Mouse (Mus musculus) E14TG2a.4 (cell line): ENCODE data around the gene Pde4dip.

Source experiments
- H3K27me3 ChIP-seq: 2 replicates; pipeline ENCODE4 v1.6.1; 2014; ENCODE audit warnings: low read length, control low read depth; ENCODE audit not compliant: insufficient read depth
- H3K36me3 ChIP-seq: 2 replicates; pipeline ENCODE4 v1.6.1; 2014; ENCODE audit warnings: low read length, control low read depth; ENCODE audit not compliant: insufficient read depth
- H3K4me1 ChIP-seq: replicated peaks from 2 replicates; pipeline ENCODE4 v1.6.1; 2014; ENCODE audit warnings: low read depth, low read length, control low read depth
- H3K4me3 ChIP-seq: replicated peaks from 2 replicates; pipeline ENCODE4 v1.5.1; 2014; ENCODE audit warnings: mild to moderate bottlenecking, low read length
- H3K9me3 ChIP-seq: 2 replicates; pipeline ENCODE4 v1.6.1; 2014; ENCODE audit warnings: low read length, control low read depth
- CTCF ChIP-seq: conservative IDR thresholded peaks from 2 replicates; pipeline ENCODE4 v1.5.1; 2014; ENCODE audit warnings: low read length
- NANOG ChIP-seq: IDR thresholded peaks from 2 replicates; pipeline ENCODE4 v1.6.1; 2014; ENCODE audit warnings: borderline replicate concordance, low read length, mixed read lengths
- POU5F1 ChIP-seq: IDR thresholded peaks from 2 replicates; pipeline ENCODE4 v1.6.1; 2014; ENCODE audit warnings: low read length, borderline replicate concordance

Gene Pde4dip

GRCm38 (mm10) chr3:97790150-97790549 is 98.4 kb downstream of the Pde4dip start:
- no peak for TF ChIP-seq CTCF
- no peak for TF ChIP-seq NANOG
- no peak for TF ChIP-seq POU5F1
- Histone ChIP-seq H3K4me1 (no peaks in the 10 kb centered on the region), H3K4me3 (no peak overlapping the region), H3K27me3 (peaks cover 9% of the 10 kb centered on the region; the same call in 1 of the 2 replicates), H3K36me3 (no peaks in the 10 kb centered on the region), H3K9me3 (no peaks in the 10 kb centered on the region)

- H3K36me3 ChIP-seq = no peaks in the 10 kb centered on the region
- H3K9me3 ChIP-seq = no peaks in the 10 kb centered on the region
- TF ChIP-seq CTCF (no peak), POU5F1 (no peak), NANOG (no peak)
- H3K27me3 ChIP-seq = peaks cover 9% of the 10 kb centered on the region; the same call in 1 of the 2 replicates
- no peak overlapping the region for H3K4me3 ChIP-seq
- H3K4me1 ChIP-seq = no peaks in the 10 kb centered on the region
Observed at GRCm38 (mm10) chr3:97789317-97789716, 99.2 kb downstream of the Pde4dip start.

GRCm38 (mm10) chr3:97776195-97776594 is 112.3 kb downstream of the Pde4dip start:
- H3K27me3 ChIP-seq = peaks cover under 1% of the 10 kb centered on the region
- TF ChIP-seq POU5F1 = no peak
- no peak for TF ChIP-seq NANOG
- no peak for TF ChIP-seq CTCF
- peaks cover 7% of the 10 kb centered on the region for H3K4me1 ChIP-seq

GRCm38 (mm10) chr3:97775742-97776141 is 112.8 kb downstream of the Pde4dip start:
- Histone ChIP-seq H3K36me3 (no peaks in the 10 kb centered on the region), H3K4me1 (peaks cover 7% of the 10 kb centered on the region), H3K4me3 (no peak overlapping the region), H3K9me3 (no peaks in the 10 kb centered on the region), H3K27me3 (peaks cover 4% of the 10 kb centered on the region)
- TF ChIP-seq NANOG = no peak
- TF ChIP-seq CTCF = no peak
- TF ChIP-seq POU5F1 = no peak

More at GRCm38 (mm10) chr3:97776195-97776594, 112.3 kb downstream of the Pde4dip start:
- H3K36me3 ChIP-seq = no peaks in the 10 kb centered on the region
- H3K9me3 ChIP-seq = no peaks in the 10 kb centered on the region
- H3K4me3 ChIP-seq = no peak overlapping the region

GRCm38 (mm10) chr3:97774861-97775260 is 113.6 kb downstream of the Pde4dip start:
- no peaks in the 10 kb centered on the region for H3K9me3 ChIP-seq
- H3K4me1 ChIP-seq = peaks cover 7% of the 10 kb centered on the region
- TF ChIP-seq POU5F1 = no peak
- no peak for TF ChIP-seq CTCF
- no peak for TF ChIP-seq NANOG
- no peak overlapping the region for H3K4me3 ChIP-seq
- H3K36me3 ChIP-seq = no peaks in the 10 kb centered on the region
- H3K27me3 ChIP-seq = peaks cover 4% of the 10 kb centered on the region

GRCm38 (mm10) chr3:97767771-97768762 is 120.4 kb downstream of the Pde4dip start:
- Histone ChIP-seq H3K36me3 (no peaks in the 10 kb centered on the region), H3K4me3 (peak overlapping the region; percentile 99), H3K9me3 (no peaks in the 10 kb centered on the region), H3K27me3 (peaks cover 20% of the 10 kb centered on the region), H3K4me1 (peaks cover 26% of the 10 kb centered on the region)
- TF ChIP-seq NANOG = no peak
- no peak for TF ChIP-seq CTCF
- no peak for TF ChIP-seq POU5F1

- H3K4me1 ChIP-seq = peaks cover 26% of the 10 kb centered on the region
- peaks cover 20% of the 10 kb centered on the region for H3K27me3 ChIP-seq
- H3K9me3 ChIP-seq = no peaks in the 10 kb centered on the region
- H3K4me3 ChIP-seq = peak overlapping the region; percentile 99
- TF ChIP-seq NANOG (no peak), CTCF (no peak), POU5F1 (no peak)
- no peaks in the 10 kb centered on the region for H3K36me3 ChIP-seq
Observed at GRCm38 (mm10) chr3:97767041-97767770, 121.3 kb downstream of the Pde4dip start.

- Histone ChIP-seq H3K4me1 (peaks cover 26% of the 10 kb centered on the region), H3K27me3 (peaks cover 20% of the 10 kb centered on the region), H3K4me3 (peak overlapping the region; percentile 99), H3K9me3 (no peaks in the 10 kb centered on the region), H3K36me3 (no peaks in the 10 kb centered on the region)
- TF ChIP-seq NANOG = no peak
- no peak for TF ChIP-seq POU5F1
- TF ChIP-seq CTCF = no peak
Observed at GRCm38 (mm10) chr3:97766459-97766858, 122.0 kb downstream of the Pde4dip start.
